Mouse (Mus musculus) myocyte (in vitro differentiated cells): ENCODE results near the gene Ccl28. TPM values are rescaled to one million over a fixed set of nuclear protein-coding genes. Genes with fewer than 3 reads are reported as not detected.
A peak's percentile ranks its signal among the peaks of the same experiment; 100 is the strongest.

Experiments
- H3K27me3 ChIP-seq: one replicate; pipeline ENCODE4 v1.6.1; 2011; ENCODE audit not compliant: control insufficient read depth, insufficient read depth, insufficient read length
- H3K36me3 ChIP-seq: one replicate; pipeline ENCODE4 v1.6.1; 2011; ENCODE audit not compliant: control insufficient read depth, insufficient read depth
- H3K4me2 ChIP-seq: one replicate; pipeline ENCODE4 v1.6.1; 2011; ENCODE audit warnings: low read depth, control low read depth
- H3K4me3 ChIP-seq: one replicate; pipeline ENCODE4 v1.5.1; 2011; ENCODE audit warnings: mild to moderate bottlenecking, control low read depth, moderate library complexity
- H3K79me2 ChIP-seq: one replicate; pipeline ENCODE4 v1.6.1; 2011; ENCODE audit not compliant: control insufficient read depth, insufficient read depth
- H3ac ChIP-seq: one replicate; pipeline ENCODE4 v1.6.1; 2011; ENCODE audit not compliant: control insufficient read depth, insufficient read length
- CEBPB ChIP-seq: IDR thresholded peaks from 2 replicates; pipeline ENCODE4 v1.6.1; 2011; ENCODE audit warnings: mild to moderate bottlenecking, moderate library complexity; ENCODE audit not compliant: poor library complexity, insufficient read depth, severe bottlenecking
- E2F4 ChIP-seq: IDR thresholded peaks from one replicate; pipeline ENCODE4 v1.6.1; 2011; ENCODE audit warnings: mild to moderate bottlenecking, control low read depth, moderate library complexity; ENCODE audit not compliant: insufficient read depth
- MAX ChIP-seq: IDR thresholded peaks from one replicate; pipeline ENCODE4 v1.6.1; 2011; ENCODE audit warnings: low read depth, mild to moderate bottlenecking, control low read depth
- MYOD1 ChIP-seq, 3 experiments: IDR thresholded peaks; one replicate each; pipeline ENCODE4 v1.6.1; 2011; ENCODE audit warnings: control low read depth in 2 of 3, low read depth in 2 of 3, mild to moderate bottlenecking in 2 of 3, moderate library complexity in 1 of 3; ENCODE audit not compliant: insufficient read length in 2 of 3, control insufficient read depth in 1 of 3
- MYOG ChIP-seq, 3 experiments: IDR thresholded peaks; one replicate each; pipeline ENCODE4 v1.6.1; 2011; ENCODE audit warnings: control low read depth in 2 of 3, low read depth in 2 of 3, mild to moderate bottlenecking in 2 of 3; ENCODE audit not compliant: insufficient read length in 2 of 3, control insufficient read depth in 1 of 3, insufficient read depth in 1 of 3
- POLR2A ChIP-seq: IDR thresholded peaks from one replicate; pipeline ENCODE4 v1.6.1; 2011; ENCODE audit warnings: low read depth, mild to moderate bottlenecking, control low read depth, moderate library complexity; ENCODE audit not compliant: insufficient read length
- POLR2AphosphoS2 ChIP-seq: IDR thresholded peaks from one replicate; pipeline ENCODE4 v1.6.1; 2011; ENCODE audit warnings: low read depth, control low read depth; ENCODE audit not compliant: insufficient read length
- REST ChIP-seq: IDR thresholded peaks from one replicate; pipeline ENCODE4 v1.6.1; 2011; ENCODE audit warnings: mild to moderate bottlenecking, control low read depth, moderate library complexity; ENCODE audit not compliant: insufficient read depth, insufficient read length
- SRF ChIP-seq: IDR thresholded peaks from one replicate; pipeline ENCODE4 v1.6.1; 2011; ENCODE audit warnings: low read depth; ENCODE audit not compliant: control insufficient read depth, insufficient read length
- TCF12 ChIP-seq: IDR thresholded peaks from one replicate; pipeline ENCODE4 v1.6.1; 2011; ENCODE audit warnings: mild to moderate bottlenecking, control low read depth; ENCODE audit not compliant: poor library complexity, insufficient read depth, severe bottlenecking
- TCF3 ChIP-seq: IDR thresholded peaks from one replicate; pipeline ENCODE4 v1.6.1; 2011; ENCODE audit warnings: low read depth, control low read depth; ENCODE audit not compliant: insufficient read length
- USF1 ChIP-seq: IDR thresholded peaks from one replicate; pipeline ENCODE4 v1.6.1; 2011; ENCODE audit warnings: low read depth, mild to moderate bottlenecking, control low read depth, moderate library complexity
- polyA plus RNA-seq: library from polyadenylated mRNA; unstranded; fragments of >200 nt; fragmentation: generic; extraction: Trizol; gene quantifications from one replicate; pipeline ENCODE4 v1.2.1, GENCODE M21; 2012; ENCODE audit warnings: missing spikeins

Gene Ccl28
- polyA plus RNA-seq, 1 experiment, result not detected

GRCm38 (mm10) chr13:119679721-119680120 lies 56.1 kb downstream of the Ccl28 start:
- no peaks in the 10 kb centered on the region for H3K79me2 ChIP-seq
- TF ChIP-seq CEBPB (0 out of 2 replicates have a peak, but pooled peaks have one; percentile 24), E2F4 (no peak)
- H3K36me3 ChIP-seq, result no peaks in the 10 kb centered on the region
- H3K4me2 ChIP-seq, result no peak overlapping the region
- H3K4me3 ChIP-seq, result no peak overlapping the region
- no peaks in the 10 kb centered on the region for H3K27me3 ChIP-seq
- H3ac ChIP-seq, result no peak overlapping the region

GRCm38 (mm10) chr13:119681161-119681560 lies 57.5 kb downstream of the Ccl28 start:
- Histone ChIP-seq H3K4me3 (no peak overlapping the region), H3K4me2 (peak overlapping the region; percentile 49), H3K79me2 (no peaks in the 10 kb centered on the region), H3K36me3 (no peaks in the 10 kb centered on the region), H3K27me3 (no peaks in the 10 kb centered on the region), H3ac (no peak overlapping the region)
- no peak for TF ChIP-seq POLR2AphosphoS2
- TF ChIP-seq MYOG (IDR thresholded peaks at IDR 0.05; ENCODE audit: control insufficient read depth in 1 of 3, insufficient read depth in 1 of 3, insufficient read length in 2 of 3, low read depth in 2 of 3), result no peak
- TF ChIP-seq TCF12, result no peak
- no peak for TF ChIP-seq E2F4
- no peak for TF ChIP-seq REST

- Histone ChIP-seq H3K4me2 (no peak overlapping the region), H3K4me3 (no peak overlapping the region), H3K79me2 (peaks cover 10% of the 10 kb centered on the region), H3ac (no peak overlapping the region), H3K36me3 (no peaks in the 10 kb centered on the region), H3K27me3 (no peaks in the 10 kb centered on the region)
- TF ChIP-seq CEBPB (no peak), USF1 (no peak), REST (no peak), POLR2AphosphoS2 (no peak), TCF12 (no peak), MYOD1 (IDR thresholded peaks at IDR 0.05; ENCODE audit: control insufficient read depth in 1 of 3, insufficient read length in 2 of 3, low read depth in 2 of 3) (no peak), MAX (no peak), MYOG (IDR thresholded peaks at IDR 0.05; ENCODE audit: control insufficient read depth in 1 of 3, insufficient read depth in 1 of 3, insufficient read length in 2 of 3, low read depth in 2 of 3) (no peak), POLR2A (no peak)
These were observed 61.0 kb downstream of the Ccl28 start for GRCm38 (mm10) chr13:119684416-119685177.

- H3K36me3 ChIP-seq, result peaks cover 7% of the 10 kb centered on the region
- peak overlapping the region; percentile 83 for H3K4me2 ChIP-seq
- peak overlapping the region; percentile 13 for H3ac ChIP-seq
- H3K79me2 ChIP-seq, result peaks cover 54% of the 10 kb centered on the region
- TF ChIP-seq POLR2AphosphoS2, result no peak
- TF ChIP-seq POLR2A, result no peak
- TF ChIP-seq SRF, result no peak
- no peak for TF ChIP-seq TCF12
- H3K27me3 ChIP-seq, result no peaks in the 10 kb centered on the region
- peak overlapping the region; percentile 96 for H3K4me3 ChIP-seq
These were observed 66.1 kb downstream of the Ccl28 start for GRCm38 (mm10) chr13:119689709-119690038.

- peak within 1 kb of the TSS; percentile 83 for H3K4me2 ChIP-seq
- H3K36me3 ChIP-seq, result peaks cover 11% of the 10 kb centered on the region
- no peaks in the 10 kb centered on the region for H3K27me3 ChIP-seq
- H3K4me3 ChIP-seq, result peak within 1 kb of the TSS; percentile 96
- peaks cover 59% of the 10 kb centered on the region for H3K79me2 ChIP-seq
- H3ac ChIP-seq, result peak within 1 kb of the TSS; percentile 13
- TF ChIP-seq MYOD1 (IDR thresholded peaks at IDR 0.05; ENCODE audit: control insufficient read depth in 1 of 3, insufficient read length in 2 of 3, low read depth in 2 of 3) (no peak), TCF3 (no peak), MAX (no peak), POLR2AphosphoS2 (peak; percentile 84), CEBPB (no peak), MYOG (IDR thresholded peaks at IDR 0.05; ENCODE audit: control insufficient read depth in 1 of 3, insufficient read depth in 1 of 3, insufficient read length in 2 of 3, low read depth in 2 of 3) (no peak), TCF12 (no peak), USF1 (no peak), POLR2A (peak; percentile 86), REST (no peak), SRF (no peak), E2F4 (no peak)
These were observed 66.6 kb downstream of the Ccl28 start, which contains the start of gene Hmgcs1 for GRCm38 (mm10) chr13:119690039-119690728. Hmgcs1 (plus strand) TSS chr13:119690379.
